ENCODE assay signal across 8 mouse cellular contexts in genomic region chr14:54432837-54433830, GRCm38 (mm10). TPM values are rescaled to one million over a fixed set of nuclear protein-coding genes. Genes with fewer than 3 reads are reported as not detected.
A peak's percentile ranks its signal among the peaks of the same experiment; 100 is the strongest.
DNase-seq lines count a peak whose midpoint lies in the region; ATAC-seq and TF ChIP-seq lines count a peak whose summit lies in the region.

No protein-coding gene starts in this region.

- H3K4me3 ChIP-seq in kidney, postnatal 0 days (replicated peaks; ENCODE audit: low read depth, low read length) = peak overlapping the region; percentile 89
- peak overlapping the region; percentile 68 to 69 for H3K4me3 ChIP-seq in ES-E14 (ENCODE audit: insufficient read depth in 1 of 2, low read depth in 1 of 2, low read length in 2 of 2, poor library complexity in 1 of 2, severe bottlenecking in 1 of 2)
- peak overlapping the region; percentile 68 for H3K4me3 ChIP-seq in embryonic fibroblast, embryonic 13.5 days (ENCODE audit: insufficient read depth, low read length)
- H3K4me3 ChIP-seq in hindbrain, embryonic 15.5 days = peak overlapping the region; percentile 52

- no peak for ATAC-seq in kidney, postnatal 0 days (replicated peaks; ENCODE audit: low FRiP score, low read depth)
- peak; percentile 13; the same call in 1 of the 2 replicates for ATAC-seq in hindbrain, embryonic 15.5 days (ENCODE audit: low FRiP score, low read depth)
- peak; percentile 83 for ATAC-seq in megakaryocyte, adult 5-6 weeks (ENCODE audit: poor library complexity, severe bottlenecking)

- TF ChIP-seq CTCF in kidney, postnatal 0 days (IDR thresholded peaks at IDR 0.05; ENCODE audit: low read depth) = no peak
- no peak for TF ChIP-seq CTCF in embryonic fibroblast, embryonic 13.5 days (IDR thresholded peaks at IDR 0.05; ENCODE audit: borderline replicate concordance, insufficient read depth, low read length)

- no peaks in the 10 kb centered on the region for H3K9me3 ChIP-seq in kidney, postnatal 0 days (replicated peaks; ENCODE audit: low read length)
- no peaks in the 10 kb centered on the region for H3K9me3 ChIP-seq in ES-E14 (ENCODE audit: control insufficient read depth, insufficient read depth, low read depth, low read length)
- no peaks in the 10 kb centered on the region for H3K9me3 ChIP-seq in hindbrain, embryonic 15.5 days

- TF ChIP-seq POLR2A in embryonic fibroblast, embryonic 13.5 days (IDR thresholded peaks at IDR 0.05; ENCODE audit: low read depth, low read length) = peak; percentile 59

- peak; percentile 54 for DNase-seq in kidney, postnatal 0 days (ENCODE audit: low spot score)
- no peak for DNase-seq in kidney, postnatal 36 days
- DNase-seq in ES-E14 (ENCODE audit: low read depth, low spot score) = no peak
- no peak for DNase-seq in frontal cortex, postnatal 14 days (ENCODE audit: low spot score in 2 of 2)
- no peak for DNase-seq in embryo, embryonic 11 days

- H3K36me3 ChIP-seq in kidney, postnatal 0 days (ENCODE audit: insufficient read depth, low read length) = peaks cover 21% of the 10 kb centered on the region; the same call in 1 of the 2 replicates
- peaks cover 9% of the 10 kb centered on the region for H3K36me3 ChIP-seq in ES-E14 (ENCODE audit: control insufficient read depth, insufficient read depth, low read length, poor library complexity, severe bottlenecking)
- H3K36me3 ChIP-seq in hindbrain, embryonic 15.5 days = peaks cover 14% of the 10 kb centered on the region

- H3K27me3 ChIP-seq in kidney, postnatal 0 days (ENCODE audit: insufficient read depth, low read length) = no peaks in the 10 kb centered on the region
- H3K27me3 ChIP-seq in hindbrain, embryonic 15.5 days = peaks cover 18% of the 10 kb centered on the region

- peak overlapping the region; percentile 70 for H3K4me2 ChIP-seq in kidney, postnatal 0 days (ENCODE audit: low read length)
- peak overlapping the region; percentile 80 for H3K4me2 ChIP-seq in hindbrain, embryonic 15.5 days

- H3K4me1 ChIP-seq in kidney, postnatal 0 days (replicated peaks; ENCODE audit: insufficient read depth, low read length) = peaks cover 27% of the 10 kb centered on the region
- H3K4me1 ChIP-seq in ES-E14 (ENCODE audit: control insufficient read depth in 2 of 2, insufficient read depth in 2 of 2, low read length in 2 of 2, poor library complexity in 1 of 2) = peaks cover 6 to 23% of the 10 kb centered on the region in 2 experiments
- peaks cover 28% of the 10 kb centered on the region for H3K4me1 ChIP-seq in embryonic fibroblast, embryonic 13.5 days (ENCODE audit: control insufficient read depth, insufficient read depth, low read length)
- H3K4me1 ChIP-seq in hindbrain, embryonic 15.5 days (replicated peaks) = peaks cover 43% of the 10 kb centered on the region

- peak overlapping the region; percentile 98 for H3K9ac ChIP-seq in kidney, postnatal 0 days (ENCODE audit: low read depth, low read length)
- H3K9ac ChIP-seq in ES-E14 (ENCODE audit: insufficient read depth, low read depth, low read length, poor library complexity, severe bottlenecking) = peak overlapping the region; percentile 78; the same call in 1 of the 2 replicates
- peak overlapping the region; percentile 66 for H3K9ac ChIP-seq in hindbrain, embryonic 15.5 days

- H3K27ac ChIP-seq in kidney, postnatal 0 days = peak overlapping the region; percentile 97
- no peak overlapping the region; the same call in 1 of the 2 replicates for H3K27ac ChIP-seq in ES-E14 (ENCODE audit: insufficient read depth, low read depth, low read length, poor library complexity, severe bottlenecking)
- H3K27ac ChIP-seq in embryonic fibroblast, embryonic 13.5 days (ENCODE audit: insufficient read depth, low read length) = peak overlapping the region; percentile 97
- peak overlapping the region; percentile 88 for H3K27ac ChIP-seq in hindbrain, embryonic 15.5 days (replicated peaks)

- WGBS in kidney, postnatal 0 days = 18% methylated on average over 17 of the region's 17 CpGs
- 39% methylated on average over 17 of the region's 17 CpGs for WGBS in hindbrain, embryonic 15.5 days

- in situ Hi-C loops in ES-E14 (cut with MboI; ENCODE audit: low sequenced_read_pairs in 2 of 2, unreplicated experiment in 2 of 2) = no loop called here

TF ChIP-seq in ES-E14, 5 proteins besides CTCF, POLR2A, EP300 and RAD21:
- TF ChIP-seq ZC3H11A (IDR thresholded peaks at IDR 0.05; ENCODE audit: borderline replicate concordance, low read depth, low read length) = no peak
- no peak for TF ChIP-seq CHD2 (IDR thresholded peaks at IDR 0.05; ENCODE audit: low read depth, low read length)
- TF ChIP-seq MAFK (IDR thresholded peaks at IDR 0.05; ENCODE audit: insufficient read depth, low read depth, low read length) = no peak
- no peak for TF ChIP-seq HCFC1 (IDR thresholded peaks at IDR 0.05; ENCODE audit: borderline replicate concordance, insufficient read depth, low read length)
- no peak for TF ChIP-seq ZNF384 (IDR thresholded peaks at IDR 0.05; ENCODE audit: low read depth, low read length)

RNA-seq across cellular contexts. Expression of gene Mmp14, which starts 1.7 kb away (rescaled TPM):
- 107 and 114 TPM in 2 replicates for polyA plus RNA-seq in kidney, postnatal 0 days (2015; fragmentation: Nextera tagmentation; extraction: Ambion mirVana)
- 29.8 and 67.3 TPM in 2 replicates for total RNA-seq in ES-E14 (2012; rRNA removed)
- 618 and 779 TPM in 2 replicates for polyA plus RNA-seq in embryonic fibroblast, embryonic 13.5 days (2011; ENCODE audit: insufficient read length, low read depth, missing spikeins)
- polyA plus RNA-seq in hindbrain, embryonic 15.5 days (2015; fragmentation: Nextera tagmentation; extraction: Ambion mirVana) = 51.1 and 53.4 TPM in 2 replicates
- total RNA-seq in megakaryocyte, adult 5-6 weeks (2015) = 0.66 and 1.1 TPM in 2 replicates
- total RNA-seq in megakaryocyte, adult 5-6 weeks (2017) = 0.61 TPM in 1 of 2 replicates, not detected in the other

RNA-seq across cellular contexts. Expression of gene Mrpl52, which starts 6.4 kb away (rescaled TPM):
- 357 and 408 TPM in 2 replicates for polyA plus RNA-seq in kidney, postnatal 0 days (2015; fragmentation: Nextera tagmentation; extraction: Ambion mirVana)
- total RNA-seq in ES-E14 (2012; rRNA removed) = 137 and 272 TPM in 2 replicates
- 138 and 143 TPM in 2 replicates for polyA plus RNA-seq in embryonic fibroblast, embryonic 13.5 days (2011; ENCODE audit: insufficient read length, low read depth, missing spikeins)
- 241 and 251 TPM in 2 replicates for polyA plus RNA-seq in hindbrain, embryonic 15.5 days (2015; fragmentation: Nextera tagmentation; extraction: Ambion mirVana)
- total RNA-seq in megakaryocyte, adult 5-6 weeks (2015) = 129 and 145 TPM in 2 replicates
- total RNA-seq in megakaryocyte, adult 5-6 weeks (2017) = 71.4 and 81.6 TPM in 2 replicates

RNA-seq across cellular contexts. Expression of gene Slc7a7, which starts 15.6 kb away (rescaled TPM):
- 27.8 and 36.4 TPM in 2 replicates for polyA plus RNA-seq in kidney, postnatal 0 days (2015; fragmentation: Nextera tagmentation; extraction: Ambion mirVana)
- 93.1 and 310 TPM in 2 replicates for total RNA-seq in ES-E14 (2012; rRNA removed)
- 6.9 and 7.0 TPM in 2 replicates for polyA plus RNA-seq in embryonic fibroblast, embryonic 13.5 days (2011; ENCODE audit: insufficient read length, low read depth, missing spikeins)
- 4.5 and 5.9 TPM in 2 replicates for polyA plus RNA-seq in hindbrain, embryonic 15.5 days (2015; fragmentation: Nextera tagmentation; extraction: Ambion mirVana)
- 13.1 and 19.3 TPM in 2 replicates for total RNA-seq in megakaryocyte, adult 5-6 weeks (2015)
- 15.9 and 16.7 TPM in 2 replicates for total RNA-seq in megakaryocyte, adult 5-6 weeks (2017)

RNA-seq across cellular contexts. Expression of gene Lrp10, which starts 30.8 kb away (rescaled TPM):
- polyA plus RNA-seq in kidney, postnatal 0 days (2015; fragmentation: Nextera tagmentation; extraction: Ambion mirVana) = 76.5 and 78.4 TPM in 2 replicates
- total RNA-seq in ES-E14 (2012; rRNA removed) = 20.8 and 48.1 TPM in 2 replicates
- 85.6 and 98.2 TPM in 2 replicates for polyA plus RNA-seq in embryonic fibroblast, embryonic 13.5 days (2011; ENCODE audit: insufficient read length, low read depth, missing spikeins)
- polyA plus RNA-seq in hindbrain, embryonic 15.5 days (2015; fragmentation: Nextera tagmentation; extraction: Ambion mirVana) = 30.3 and 34.3 TPM in 2 replicates
- 29.9 and 31.2 TPM in 2 replicates for total RNA-seq in megakaryocyte, adult 5-6 weeks (2015)
- total RNA-seq in megakaryocyte, adult 5-6 weeks (2017) = 46.9 and 51.7 TPM in 2 replicates

RNA-seq across cellular contexts. Expression of gene Rem2, which starts 42.8 kb away (rescaled TPM):
- 4.3 and 4.4 TPM in 2 replicates for polyA plus RNA-seq in kidney, postnatal 0 days (2015; fragmentation: Nextera tagmentation; extraction: Ambion mirVana)
- total RNA-seq in ES-E14 (2012; rRNA removed) = 0.85 and 1.4 TPM in 2 replicates
- 0.94 TPM in 1 of 2 replicates, not detected in the other for polyA plus RNA-seq in embryonic fibroblast, embryonic 13.5 days (2011; ENCODE audit: insufficient read length, low read depth, missing spikeins)
- 39.7 and 42.2 TPM in 2 replicates for polyA plus RNA-seq in hindbrain, embryonic 15.5 days (2015; fragmentation: Nextera tagmentation; extraction: Ambion mirVana)
- total RNA-seq in megakaryocyte, adult 5-6 weeks (2015) = not detected in 2 replicates
- not detected in 2 replicates for total RNA-seq in megakaryocyte, adult 5-6 weeks (2017)
